Mouse (Mus musculus) CH12.LX (cell line): ENCODE data around the gene Uck2. TPM values are rescaled to one million over a fixed set of nuclear protein-coding genes. Genes with fewer than 3 reads are reported as not detected.

Experiments used
- DNase-seq: peaks from one replicate; pipeline ENCODE4 v3.0.0-alpha.2; 2013; ENCODE audit errors: extremely low read depth
- H3K27ac ChIP-seq: 2 replicates; pipeline ENCODE4 v1.5.1; 2012; ENCODE audit warnings: low read depth, mild to moderate bottlenecking, control low read depth, moderate library complexity; ENCODE audit not compliant: insufficient read depth
- H3K27me3 ChIP-seq: replicated peaks from 2 replicates; pipeline ENCODE3; 2012; ENCODE audit warnings: inconsistent platforms
- H3K36me3 ChIP-seq, 2 experiments: replicated peaks in 1 of 2; 2 replicates each; pipeline versions ENCODE3 to v1.6.1; 2012; ENCODE audit warnings: inconsistent platforms in 1 of 2, low read length in 1 of 2, mild to moderate bottlenecking in 1 of 2, mixed read lengths in 1 of 2, moderate library complexity in 1 of 2; ENCODE audit not compliant: control insufficient read depth in 1 of 2, insufficient read depth in 1 of 2
- H3K4me1 ChIP-seq, 2 experiments: 2 replicates each; pipeline ENCODE4 v1.6.1; 2012; ENCODE audit warnings: inconsistent platforms in 1 of 2, moderate library complexity in 1 of 2; ENCODE audit not compliant: insufficient read depth in 2 of 2, control insufficient read depth in 1 of 2
- H3K4me2 ChIP-seq: 2 replicates; pipeline ENCODE4 v1.6.1; 2012; ENCODE audit warnings: low read depth, mild to moderate bottlenecking, control low read depth; ENCODE audit not compliant: poor library complexity, insufficient read depth, severe bottlenecking
- H3K4me3 ChIP-seq, 3 experiments: fragments of 150-350 bp in 1 of 3; sonication (generic) in 1 of 3; replicated peaks in 1 of 3; 2 replicates each; pipeline versions ENCODE3 to v1.5.1; 2011 to 2012; ENCODE audit warnings: low read depth in 2 of 3, low read length in 2 of 3, mild to moderate bottlenecking in 2 of 3, moderate library complexity in 2 of 3, control low read depth in 1 of 3, improper control_type of control experiment in 1 of 3, inconsistent platforms in 1 of 3, mixed read lengths in 1 of 3; ENCODE audit not compliant: poor library complexity in 1 of 3
- H3K79me2 ChIP-seq: replicated peaks from 2 replicates; pipeline ENCODE4 v1.6.1; 2012; ENCODE audit warnings: mild to moderate bottlenecking, moderate library complexity; ENCODE audit not compliant: control insufficient read depth, poor library complexity, insufficient read depth, severe bottlenecking; ENCODE audit errors: extremely low read depth
- H3K9ac ChIP-seq: 2 replicates; pipeline ENCODE4 v1.6.1; 2012; ENCODE audit warnings: low read depth, mild to moderate bottlenecking, control low read depth, moderate library complexity; ENCODE audit not compliant: insufficient read depth
- H3K9me3 ChIP-seq: replicated peaks from 2 replicates; pipeline ENCODE3; 2012; ENCODE audit warnings: low read length, inconsistent platforms, mixed read lengths
- BHLHE40 ChIP-seq: IDR thresholded peaks from 2 replicates; pipeline ENCODE4 v1.6.1; 2011; ENCODE audit warnings: mild to moderate bottlenecking, low read depth, low read length, improper control_type of control experiment
- CHD1 ChIP-seq: IDR thresholded peaks from 2 replicates; pipeline ENCODE4 v1.6.1; 2012; ENCODE audit warnings: low read depth, low read length, improper control_type of control experiment, inconsistent platforms
- CHD2 ChIP-seq: IDR thresholded peaks from 2 replicates; pipeline ENCODE4 v1.6.1; 2011; ENCODE audit warnings: low read length, improper control_type of control experiment
- CTCF ChIP-seq, 2 experiments: IDR thresholded peaks in 1 of 2; conservative IDR thresholded peaks in 1 of 2; 2 replicates each; pipeline ENCODE4 v1.5.1; 2011 to 2012; ENCODE audit warnings: low read depth in 2 of 2, low read length in 2 of 2, improper control_type of control experiment in 1 of 2, inconsistent platforms in 1 of 2, mild to moderate bottlenecking in 1 of 2, moderate library complexity in 1 of 2
- E2F4 ChIP-seq: IDR thresholded peaks from 2 replicates; pipeline ENCODE4 v1.6.1; 2011; ENCODE audit warnings: low read depth, low read length, improper control_type of control experiment; ENCODE audit not compliant: insufficient replicate concordance
- ELF1 ChIP-seq: IDR thresholded peaks from 2 replicates; pipeline ENCODE4 v1.6.1; 2014; ENCODE audit warnings: low read depth, mild to moderate bottlenecking, inconsistent platforms, low read length, improper control_type of control experiment
- EP300 ChIP-seq: IDR thresholded peaks from 2 replicates; pipeline ENCODE4 v1.6.1; 2011; ENCODE audit warnings: low read length, improper control_type of control experiment
- ETS1 ChIP-seq: conservative IDR thresholded peaks from 2 replicates; pipeline ENCODE4 v1.6.1; 2012; ENCODE audit warnings: low read depth, mild to moderate bottlenecking, inconsistent platforms, low read length, improper control_type of control experiment, moderate library complexity
- GABPA ChIP-seq: IDR thresholded peaks from 2 replicates; pipeline ENCODE4 v1.6.1; 2012; ENCODE audit warnings: low read depth, low read length, improper control_type of control experiment, inconsistent platforms; ENCODE audit not compliant: insufficient replicate concordance
- HCFC1 ChIP-seq: IDR thresholded peaks from 2 replicates; pipeline ENCODE4 v1.6.1; 2012; ENCODE audit warnings: low read depth, mild to moderate bottlenecking, inconsistent platforms, low read length, improper control_type of control experiment
- JUN ChIP-seq: IDR thresholded peaks from 2 replicates; pipeline ENCODE4 v1.6.1; 2011; ENCODE audit warnings: low read depth, mild to moderate bottlenecking, low read length, improper control_type of control experiment, moderate library complexity; ENCODE audit not compliant: insufficient read depth
- JUND ChIP-seq: conservative IDR thresholded peaks from 2 replicates; pipeline ENCODE4 v1.6.1; 2011; ENCODE audit warnings: low read depth, low read length, improper control_type of control experiment
- MAZ ChIP-seq: IDR thresholded peaks from 2 replicates; pipeline ENCODE4 v1.6.1; 2012; ENCODE audit warnings: low read depth, mild to moderate bottlenecking, inconsistent platforms, low read length, improper control_type of control experiment, moderate library complexity
- MXI1 ChIP-seq: IDR thresholded peaks from 2 replicates; pipeline ENCODE4 v1.6.1; 2011; ENCODE audit warnings: mild to moderate bottlenecking, low read depth, low read length, improper control_type of control experiment
- MYC ChIP-seq: IDR thresholded peaks from 2 replicates; pipeline ENCODE4 v1.6.1; 2011; ENCODE audit warnings: low read depth, mild to moderate bottlenecking, improper control_type of control experiment, low read length
- NRF1 ChIP-seq: IDR thresholded peaks from 2 replicates; pipeline ENCODE4 v1.6.1; 2014; ENCODE audit warnings: low read depth, mild to moderate bottlenecking, inconsistent platforms, low read length, improper control_type of control experiment, moderate library complexity
- POLR2A ChIP-seq: IDR thresholded peaks from 2 replicates; pipeline ENCODE4 v1.6.1; 2011; ENCODE audit warnings: low read depth, mild to moderate bottlenecking, improper control_type of control experiment, low read length
- POLR2AphosphoS2 ChIP-seq: IDR thresholded peaks from 2 replicates; pipeline ENCODE4 v1.6.1; 2011; ENCODE audit warnings: low read depth, low read length, improper control_type of control experiment
- RCOR1 ChIP-seq: conservative IDR thresholded peaks from 2 replicates; pipeline ENCODE4 v1.6.1; 2012; ENCODE audit warnings: low read depth, mild to moderate bottlenecking, inconsistent platforms, low read length, improper control_type of control experiment
- SMC3 ChIP-seq: IDR thresholded peaks from 2 replicates; pipeline ENCODE4 v1.6.1; 2011; ENCODE audit warnings: low read depth, low read length, improper control_type of control experiment
- TBP ChIP-seq: conservative IDR thresholded peaks from 2 replicates; pipeline ENCODE4 v1.6.1; 2011; ENCODE audit warnings: low read depth, low read length, improper control_type of control experiment
- UBTF ChIP-seq: IDR thresholded peaks from 2 replicates; pipeline ENCODE4 v1.6.1; 2012; ENCODE audit warnings: low read depth, mild to moderate bottlenecking, inconsistent platforms, low read length, improper control_type of control experiment, moderate library complexity
- ZKSCAN1 ChIP-seq: IDR thresholded peaks from 2 replicates; pipeline ENCODE4 v1.6.1; 2012; ENCODE audit warnings: low read depth, inconsistent platforms, low read length, improper control_type of control experiment, borderline replicate concordance
- ZMIZ1 ChIP-seq: IDR thresholded peaks from 2 replicates; pipeline ENCODE4 v1.6.1; 2012; ENCODE audit warnings: low read depth, mild to moderate bottlenecking, inconsistent platforms, low read length, improper control_type of control experiment
- dilution Hi-C: fragments of 300-500 bp; cut with MboI; formaldehyde crosslinking; loops from 2 replicates; pipeline ENCODE4 v1.14.3; 2020; ENCODE audit warnings: low sequenced_read_pairs; ENCODE audit not compliant: extremely low pct_unique_long_range_greater_than_20kb, extremely low pct_ligation_motif_present
- in situ Hi-C: fragments of 300-500 bp; cut with MboI; formaldehyde crosslinking; loops from 3 replicates; pipeline ENCODE4 v1.14.3; 2019; ENCODE audit warnings: low sequenced_read_pairs, low pct_ligation_motif_present, low pct_unique_long_range_greater_than_20kb, mixed read lengths
- polyA plus RNA-seq: library from polyadenylated mRNA; unstranded; fragments of >175 nt; gene quantifications from 2 replicates; pipeline ENCODE4 v1.2.1, GENCODE M21; 2012; ENCODE audit warnings: low read depth; ENCODE audit not compliant: insufficient read length
- total RNA-seq, 2 experiments: library from RNA; depleted of rRNA; stranded (reverse); fragments of 300-350 nt in 1 of 2; fragments of >200 nt in 1 of 2; gene quantifications; 2 replicates each; pipeline ENCODE4 v1.2.3; 2012 to 2014

Uck2 gene
- total and polyA plus RNA-seq, 3 experiments = 235 to 392 (median 363) TPM

DNA sequence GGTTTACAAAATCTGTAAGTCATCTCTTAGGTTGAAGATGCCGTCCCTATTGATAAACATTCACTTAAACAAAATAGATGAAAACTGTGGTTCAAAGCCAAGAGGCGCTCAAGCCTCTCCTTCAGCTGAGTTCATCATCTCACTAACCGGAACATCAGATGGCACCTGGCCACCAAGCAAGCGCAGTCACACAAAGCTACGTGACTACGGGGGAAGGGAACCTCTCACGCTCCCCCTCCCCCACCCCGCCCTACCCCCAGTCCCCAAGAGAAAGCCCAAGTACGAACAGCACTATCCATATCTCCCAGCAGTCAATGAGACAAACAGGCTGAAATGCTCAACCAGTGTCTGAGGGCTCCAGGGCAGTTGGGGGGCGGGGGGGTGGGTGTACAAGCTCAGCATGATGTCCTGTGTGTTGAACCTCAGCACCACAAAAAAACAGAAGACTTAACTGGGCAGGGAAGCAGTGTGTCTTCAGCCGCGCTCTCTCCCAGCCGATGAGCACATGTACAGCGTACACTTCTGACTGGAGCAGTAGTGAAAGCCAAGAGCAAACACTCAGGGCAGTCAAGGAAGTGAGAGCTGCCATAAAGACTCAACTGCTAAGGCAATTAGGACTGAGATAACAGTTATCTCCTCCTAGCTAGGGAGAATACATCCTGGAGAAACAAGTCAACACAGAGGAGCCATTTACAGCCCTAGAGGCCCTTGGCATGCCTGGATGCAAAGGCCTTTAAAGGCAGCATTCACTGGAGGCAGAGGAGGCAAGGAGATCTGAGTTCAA, 11.5 kb downstream of the Uck2 start (continued):
- TF ChIP-seq CHD2 (peak; percentile 97), MYC (peak; percentile 44; the same call in 1 of the 2 replicates), BHLHE40 (peak; percentile 59), EP300 (no peak), MXI1 (peak; percentile 73)

DNA sequence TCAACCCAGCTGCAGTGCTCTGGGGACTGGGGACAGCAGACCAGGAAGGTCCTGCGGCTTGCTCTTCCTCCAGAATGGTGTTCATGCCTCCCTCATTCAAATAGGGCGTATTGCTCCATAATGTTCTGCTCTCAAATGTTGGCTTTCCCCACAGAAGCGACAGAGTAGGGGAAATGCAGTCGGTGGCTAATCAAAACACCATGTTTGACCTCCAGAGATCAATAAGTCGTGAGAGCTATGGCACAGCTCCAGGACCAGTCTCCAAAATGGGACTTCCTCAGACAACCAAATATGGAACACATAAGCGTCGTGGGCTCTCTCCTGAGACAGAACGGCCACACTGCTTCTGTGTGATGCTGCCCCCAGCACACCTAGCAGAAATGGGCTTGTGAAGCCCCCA, 13.3 kb downstream of the Uck2 start:
- H3K79me2 ChIP-seq = peaks cover 96% of the 10 kb centered on the region
- dilution Hi-C loops (no loop called here), in situ Hi-C loops (loop anchor here (10.0 kb wide), 1 partner anchor 47 kb away; no protein-coding TSS in a partner anchor)
- peak overlapping the region in 1 of 3 experiments; percentile 75 for H3K4me3 ChIP-seq
- TF ChIP-seq NRF1 (no peak), JUND (no peak), E2F4 (no peak), CHD1 (no peak), TBP (no peak)
- H3K27ac ChIP-seq = no peak overlapping the region; the same call in 1 of the 2 replicates
- no peak overlapping the region for H3K9ac ChIP-seq
- H3K9me3 ChIP-seq = no peaks in the 10 kb centered on the region
- H3K4me1 ChIP-seq = peaks cover 50 to 84% of the 10 kb centered on the region in 2 experiments
- no peak for DNase-seq
- no peaks in the 10 kb centered on the region for H3K27me3 ChIP-seq
- no peak overlapping the region for H3K4me2 ChIP-seq
- peaks cover 6 to 58% of the 10 kb centered on the region in 2 experiments for H3K36me3 ChIP-seq

DNA sequence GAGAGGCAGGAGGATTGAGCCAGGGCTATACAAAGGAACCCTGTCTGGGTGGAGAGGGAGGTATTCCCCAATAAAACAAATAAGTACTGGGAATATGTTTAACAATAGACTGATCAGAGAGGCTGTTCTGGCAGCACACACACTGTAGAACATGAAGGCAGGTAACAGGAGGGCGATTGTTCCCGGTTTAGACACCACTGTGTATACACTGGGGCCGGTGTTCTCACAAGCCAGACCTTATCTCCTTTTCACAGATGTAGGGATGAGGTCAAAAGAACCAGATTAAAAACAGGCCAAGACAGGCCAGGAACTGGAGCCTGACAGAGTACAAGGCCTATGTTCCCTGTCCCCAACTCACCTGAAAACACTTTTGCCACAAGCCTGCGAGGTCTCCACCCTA, 13.8 kb downstream of the Uck2 start:
- H3K4me3 ChIP-seq = no peak overlapping the region
- H3K9ac ChIP-seq = no peak overlapping the region
- no peak for DNase-seq
- peaks cover 96% of the 10 kb centered on the region for H3K79me2 ChIP-seq
- dilution Hi-C loops = no loop called here
- in situ Hi-C loops = loop anchor here (10.0 kb wide), 1 partner anchor 47 kb away; no protein-coding TSS in a partner anchor
- TF ChIP-seq POLR2A (no peak), MYC (no peak), ZMIZ1 (no peak), GABPA (no peak), E2F4 (no peak), RCOR1 (no peak), JUN (no peak), TBP (no peak), UBTF (no peak), CTCF (conservative IDR thresholded peaks at IDR 0.05 in 1 of 2, IDR thresholded peaks at IDR 0.05 in 1 of 2; ENCODE audit: low read depth in 2 of 2, low read length in 2 of 2) (no peak), HCFC1 (no peak), ELF1 (no peak), CHD1 (no peak), EP300 (no peak), POLR2AphosphoS2 (no peak), SMC3 (no peak), CHD2 (no peak), MAZ (no peak), ZKSCAN1 (no peak), ETS1 (no peak)
- H3K4me1 ChIP-seq = peaks cover 49 to 82% of the 10 kb centered on the region in 2 experiments
- no peak overlapping the region; the same call in 1 of the 2 replicates for H3K27ac ChIP-seq
- H3K4me2 ChIP-seq = no peak overlapping the region
- no peaks in the 10 kb centered on the region for H3K9me3 ChIP-seq
- H3K36me3 ChIP-seq = peaks cover 6 to 57% of the 10 kb centered on the region in 2 experiments
- H3K27me3 ChIP-seq = no peaks in the 10 kb centered on the region
